Mouse (Mus musculus) right cerebral cortex, adult 2 months (tissue): ENCODE measurements around the gene Hrg.
"Not testable (repeated sequence)": the region's sequence is repeated elsewhere in the genome, so short reads cannot be mapped to it uniquely, and the experiment has no call there.

Source experiments
- DNase-seq, 2 experiments: peaks; one replicate each; pipeline ENCODE4 v3.0.0; 2021 to 2022; ENCODE audit warnings: low spot score in 2 of 2

The Hrg gene

GRCm38 (mm10) chr16:22956085-22956439, 5.2 kb downstream of the Hrg start:
- no peak for DNase-seq

- no peak for DNase-seq
These were observed 10.2 kb downstream of the Hrg start for GRCm38 (mm10) chr16:22961073-22961472.

DNA sequence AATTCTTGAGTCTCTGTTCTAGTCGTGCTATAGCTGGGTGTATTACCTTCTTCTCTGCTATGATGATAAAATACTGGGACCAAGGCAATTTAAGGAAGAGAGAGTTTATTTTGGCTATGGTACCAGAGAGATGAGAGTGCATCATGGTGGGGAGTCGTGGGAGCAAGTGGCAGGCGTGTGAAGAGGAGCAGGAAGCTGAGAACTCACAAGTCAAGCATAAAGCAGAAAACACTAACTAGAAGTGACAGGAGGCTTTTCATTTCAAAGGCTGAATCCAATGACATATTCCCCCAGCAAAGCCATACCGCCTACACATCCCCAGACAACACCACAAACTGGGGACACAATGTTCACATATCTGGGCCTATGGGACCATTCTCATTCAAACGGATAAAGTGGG, 11.4 kb downstream of the Hrg start:
- no peak for DNase-seq

GRCm38 (mm10) chr16:22963293-22963692, 12.4 kb downstream of the Hrg start:
- no peak for DNase-seq

- peak in 1 of 2 experiments; percentile 8 for DNase-seq
These were observed 16.6 kb downstream of the Hrg start for GRCm38 (mm10) chr16:22967383-22968030.

GRCm38 (mm10) chr16:22996951-22997350, 46.1 kb downstream of the Hrg start:
- DNase-seq: not testable (repeated sequence)
